Mouse (Mus musculus) adrenal gland, postnatal 25 days (tissue): ENCODE measurements at regions not wholly inside any gene's neighbourhood (a gene's known extent, or its start where the extent isn't known, plus 50 kb on each side); places are given as distances from the start of the nearest gene placed in this dataset.

Experiments
- DNase-seq: peaks from one replicate; pipeline ENCODE4 v3.0.0; 2021; ENCODE audit warnings: mixed read lengths

GRCm38 (mm10) chr12:95937705-95938104 is 245.7 kb downstream of the Flrt2 start:
- DNase-seq = no peak

- no peak for DNase-seq
Observed at GRCm38 (mm10) chr12:95940465-95941012, 248.5 kb downstream of the Flrt2 start.

GRCm38 (mm10) chr12:95959786-95960504 is 267.9 kb downstream of the Flrt2 start:
- no peak for DNase-seq

- DNase-seq = no peak
Observed at GRCm38 (mm10) chr12:95960505-95960871, 268.5 kb downstream of the Flrt2 start.

- DNase-seq = no peak
Observed at GRCm38 (mm10) chr12:95962817-95963216, 270.8 kb downstream of the Flrt2 start.

- DNase-seq = no peak
Observed at GRCm38 (mm10) chr12:95988669-95989288, 296.8 kb downstream of the Flrt2 start.

GRCm38 (mm10) chr12:95994963-95995362 is 302.9 kb downstream of the Flrt2 start:
- no peak for DNase-seq

- DNase-seq = no peak
Observed at GRCm38 (mm10) chr12:96030180-96030579, 338.2 kb downstream of the Flrt2 start.

GRCm38 (mm10) chr12:96075365-96075764 is 383.3 kb downstream of the Flrt2 start:
- DNase-seq = no peak

GRCm38 (mm10) chr12:96090995-96091394 is 399.0 kb downstream of the Flrt2 start:
- DNase-seq = no peak

GRCm38 (mm10) chr12:96106254-96106653 is 414.2 kb downstream of the Flrt2 start:
- DNase-seq = no peak

GRCm38 (mm10) chr12:96114727-96115379 is 422.8 kb downstream of the Flrt2 start:
- no peak for DNase-seq

- no peak for DNase-seq
Observed at GRCm38 (mm10) chr12:96117553-96117952, 425.5 kb downstream of the Flrt2 start.

- DNase-seq = no peak
Observed at GRCm38 (mm10) chr12:96124156-96124931, 432.3 kb downstream of the Flrt2 start.

- no peak for DNase-seq
Observed at GRCm38 (mm10) chr12:96129870-96130454, 437.9 kb downstream of the Flrt2 start.

GRCm38 (mm10) chr12:96130796-96131512 is 438.9 kb downstream of the Flrt2 start:
- no peak for DNase-seq

GRCm38 (mm10) chr12:96134136-96134535 is 442.1 kb downstream of the Flrt2 start:
- DNase-seq = no peak

GRCm38 (mm10) chr12:96141748-96142147 is 449.7 kb downstream of the Flrt2 start:
- no peak for DNase-seq

GRCm38 (mm10) chr12:96154095-96154494 is 462.1 kb downstream of the Flrt2 start:
- DNase-seq = no peak

- no peak for DNase-seq
Observed at GRCm38 (mm10) chr12:96167551-96167950, 475.5 kb downstream of the Flrt2 start.

GRCm38 (mm10) chr12:96198928-96199327 is 506.9 kb downstream of the Flrt2 start:
- DNase-seq = no peak
